Mouse (Mus musculus) neural tube, embryonic 11.5 days (tissue): ENCODE results near the gene Slc6a21. TPM values are rescaled to one million over a fixed set of nuclear protein-coding genes. Genes with fewer than 3 reads are reported as not detected.

Experiments used
- ATAC-seq: fragments of 200-750 bp; cut with Nextera tagmentation; 2 replicates; pipeline ENCODE4 v1.8.0; 2017; ENCODE audit warnings: moderate number of reproducible peaks, mild to moderate bottlenecking, moderate TSS enrichment, moderate library complexity; ENCODE audit not compliant: insufficient read depth, low FRiP score, low TSS enrichment
- DNase-seq: peaks from one replicate; pipeline ENCODE4 v3.0.0-alpha.2; 2015; ENCODE audit warnings: low spot score
- H3K27ac ChIP-seq: fragments of 300-500 bp; sonication (generic); 2 replicates; pipeline ENCODE4 v1.5.1; 2014; ENCODE audit warnings: low read depth, mild to moderate bottlenecking, low read length
- H3K27me3 ChIP-seq: fragments of 300-500 bp; sonication (generic); 2 replicates; pipeline ENCODE4 v1.6.1; 2014; ENCODE audit warnings: mild to moderate bottlenecking, low read length, mixed read lengths; ENCODE audit not compliant: control insufficient read depth, insufficient read depth
- H3K36me3 ChIP-seq: fragments of 300-500 bp; sonication (generic); 2 replicates; pipeline ENCODE4 v1.6.1; 2014; ENCODE audit warnings: mild to moderate bottlenecking, low read length, moderate library complexity, mixed read lengths; ENCODE audit not compliant: control insufficient read depth, insufficient read depth
- H3K4me1 ChIP-seq: fragments of 300-500 bp; sonication (generic); 2 replicates; pipeline ENCODE4 v1.6.1; 2014; ENCODE audit warnings: low read length, mixed read lengths; ENCODE audit not compliant: control insufficient read depth, insufficient read depth
- H3K4me2 ChIP-seq: fragments of 300-500 bp; sonication (generic); 2 replicates; pipeline ENCODE4 v1.6.1; 2014; ENCODE audit warnings: low read depth, mild to moderate bottlenecking, moderate library complexity
- H3K4me3 ChIP-seq: fragments of 300-500 bp; sonication (generic); 2 replicates; pipeline ENCODE4 v1.5.1; 2014; ENCODE audit warnings: low read depth, low read length
- H3K9ac ChIP-seq: fragments of 300-500 bp; sonication (generic); 2 replicates; pipeline ENCODE4 v1.6.1; 2014; ENCODE audit warnings: mild to moderate bottlenecking, low read length
- H3K9me3 ChIP-seq: fragments of 300-500 bp; sonication (generic); 2 replicates; pipeline ENCODE4 v1.6.1; 2016; ENCODE audit warnings: low read length; ENCODE audit not compliant: control insufficient read depth
- WGBS: fragments of 180-500 bp; shearing (Covaris S2); extraction: QIAGEN DNeasy Blood & Tissue Kit; methylation state at CpG from one replicate; pipeline ENCODE4 v1.1.7; 2014; 5-methylcytosine and 5-hydroxymethylcytosine counted together
- polyA plus RNA-seq: library from polyadenylated mRNA; unstranded; fragments of >200 nt; fragmentation: Nextera tagmentation; extraction: Ambion mirVana; gene quantifications from 2 replicates; pipeline ENCODE4 v1.2.1, GENCODE M21; 2014

Gene Slc6a21
- polyA plus RNA-seq, 1 experiment from 2014 or later = not detected

GRCm38 (mm10) chr7:45265518-45265917, 11.8 kb upstream of the Slc6a21 start:
- Histone ChIP-seq H3K9ac (no peak overlapping the region), H3K4me2 (no peak overlapping the region), H3K4me1 (no peaks in the 10 kb centered on the region), H3K9me3 (no peaks in the 10 kb centered on the region), H3K27ac (no peak overlapping the region), H3K36me3 (no peaks in the 10 kb centered on the region), H3K4me3 (no peak overlapping the region), H3K27me3 (no peaks in the 10 kb centered on the region)
- DNase-seq = no peak
- ATAC-seq = no peak
- 72% methylated on average over 1 of the region's 1 CpGs for WGBS

GRCm38 (mm10) chr7:45272786-45273412, 4.4 kb upstream of the Slc6a21 start:
- WGBS = 41% methylated on average over 10 of the region's 10 CpGs
- Histone ChIP-seq H3K4me1 (no peaks in the 10 kb centered on the region), H3K4me2 (no peak overlapping the region), H3K36me3 (no peaks in the 10 kb centered on the region), H3K27ac (no peak overlapping the region), H3K4me3 (no peak overlapping the region), H3K27me3 (no peaks in the 10 kb centered on the region), H3K9ac (no peak overlapping the region), H3K9me3 (no peaks in the 10 kb centered on the region)
- DNase-seq (no peak), ATAC-seq (no peak)

GRCm38 (mm10) chr7:45273672-45274071, 3.6 kb upstream of the Slc6a21 start:
- H3K4me1 ChIP-seq = no peaks in the 10 kb centered on the region

GRCm38 (mm10) chr7:45286486-45286885, 9.2 kb downstream of the Slc6a21 start:
- WGBS = 86% methylated on average over 13 of the region's 13 CpGs
- no peak overlapping the region for H3K4me2 ChIP-seq
- H3K36me3 ChIP-seq = no peaks in the 10 kb centered on the region
- ATAC-seq = no peak
- H3K9me3 ChIP-seq = no peaks in the 10 kb centered on the region
- H3K9ac ChIP-seq = no peak overlapping the region
- no peaks in the 10 kb centered on the region for H3K27me3 ChIP-seq
- no peak for DNase-seq
- no peak overlapping the region for H3K4me3 ChIP-seq
- no peaks in the 10 kb centered on the region for H3K4me1 ChIP-seq
- no peak overlapping the region for H3K27ac ChIP-seq

More at GRCm38 (mm10) chr7:45273672-45274071, 3.6 kb upstream of the Slc6a21 start:
- H3K9ac ChIP-seq = no peak overlapping the region
- H3K27ac ChIP-seq = no peak overlapping the region
- no peaks in the 10 kb centered on the region for H3K36me3 ChIP-seq
- ATAC-seq (no peak), DNase-seq (no peak)
- H3K27me3 ChIP-seq = no peaks in the 10 kb centered on the region
- WGBS = 88% methylated on average over 8 of the region's 8 CpGs
- no peak overlapping the region for H3K4me3 ChIP-seq
- no peak overlapping the region for H3K4me2 ChIP-seq
- no peaks in the 10 kb centered on the region for H3K9me3 ChIP-seq

GRCm38 (mm10) chr7:45296626-45297025, 19.3 kb downstream of the Slc6a21 start:
- H3K4me1 ChIP-seq = no peaks in the 10 kb centered on the region
- no peaks in the 10 kb centered on the region for H3K9me3 ChIP-seq
- ATAC-seq (no peak), DNase-seq (no peak)
- no peaks in the 10 kb centered on the region for H3K36me3 ChIP-seq
- no peak overlapping the region for H3K4me2 ChIP-seq
- H3K4me3 ChIP-seq = no peak overlapping the region
- no peak overlapping the region; the same call in 1 of the 2 replicates for H3K9ac ChIP-seq
- WGBS = 80% methylated on average over 1 of the region's 1 CpGs
- no peaks in the 10 kb centered on the region for H3K27me3 ChIP-seq
- no peak overlapping the region for H3K27ac ChIP-seq

GRCm38 (mm10) chr7:45297563-45297962, 20.2 kb downstream of the Slc6a21 start:
- Histone ChIP-seq H3K27me3 (no peaks in the 10 kb centered on the region), H3K27ac (no peak overlapping the region), H3K9ac (no peak overlapping the region), H3K4me2 (no peak overlapping the region), H3K9me3 (no peaks in the 10 kb centered on the region), H3K4me3 (no peak overlapping the region), H3K4me1 (no peaks in the 10 kb centered on the region), H3K36me3 (no peaks in the 10 kb centered on the region)
- no peak for ATAC-seq
- WGBS = 71% methylated on average over 3 of the region's 3 CpGs
- no peak for DNase-seq

- Histone ChIP-seq H3K27me3 (no peaks in the 10 kb centered on the region), H3K36me3 (no peaks in the 10 kb centered on the region), H3K4me3 (no peak overlapping the region), H3K4me2 (no peak overlapping the region), H3K9me3 (no peaks in the 10 kb centered on the region), H3K4me1 (no peaks in the 10 kb centered on the region), H3K9ac (no peak overlapping the region), H3K27ac (no peak overlapping the region)
- 14% methylated on average over 5 of the region's 5 CpGs for WGBS
- peak; percentile 78 for DNase-seq
- peak; percentile 65; the same call in 1 of the 2 replicates for ATAC-seq
These were observed 22.4 kb downstream of the Slc6a21 start for GRCm38 (mm10) chr7:45299752-45300151.

GRCm38 (mm10) chr7:45300270-45300669, 23.0 kb downstream of the Slc6a21 start:
- H3K27ac ChIP-seq = no peak overlapping the region
- H3K4me1 ChIP-seq = no peaks in the 10 kb centered on the region
- ATAC-seq (no peak), DNase-seq (peak; percentile 55)
- H3K36me3 ChIP-seq = no peaks in the 10 kb centered on the region
- no peaks in the 10 kb centered on the region for H3K27me3 ChIP-seq
- H3K9me3 ChIP-seq = no peaks in the 10 kb centered on the region
- H3K9ac ChIP-seq = no peak overlapping the region
- WGBS = 21% methylated on average over 6 of the region's 6 CpGs
- no peak overlapping the region for H3K4me2 ChIP-seq
- no peak overlapping the region for H3K4me3 ChIP-seq

- WGBS = 86% methylated on average over 8 of the region's 8 CpGs
- no peaks in the 10 kb centered on the region for H3K27me3 ChIP-seq
- no peaks in the 10 kb centered on the region for H3K36me3 ChIP-seq
- H3K9ac ChIP-seq = no peak overlapping the region
- H3K4me1 ChIP-seq = no peaks in the 10 kb centered on the region
- H3K4me2 ChIP-seq = no peak overlapping the region
- ATAC-seq (no peak), DNase-seq (no peak)
- no peaks in the 10 kb centered on the region for H3K9me3 ChIP-seq
- H3K27ac ChIP-seq = no peak overlapping the region
- H3K4me3 ChIP-seq = no peak overlapping the region
These were observed 25.3 kb downstream of the Slc6a21 start for GRCm38 (mm10) chr7:45302626-45303025.
